Mouse (Mus musculus) embryo, embryonic 10 days (tissue): Measurements from ENCODE around the gene Wdr17.

Experiments used
- DNase-seq: peaks from one replicate; pipeline ENCODE4 v3.0.0-alpha.2; 2015; ENCODE audit warnings: low spot score

Wdr17 gene

DNA sequence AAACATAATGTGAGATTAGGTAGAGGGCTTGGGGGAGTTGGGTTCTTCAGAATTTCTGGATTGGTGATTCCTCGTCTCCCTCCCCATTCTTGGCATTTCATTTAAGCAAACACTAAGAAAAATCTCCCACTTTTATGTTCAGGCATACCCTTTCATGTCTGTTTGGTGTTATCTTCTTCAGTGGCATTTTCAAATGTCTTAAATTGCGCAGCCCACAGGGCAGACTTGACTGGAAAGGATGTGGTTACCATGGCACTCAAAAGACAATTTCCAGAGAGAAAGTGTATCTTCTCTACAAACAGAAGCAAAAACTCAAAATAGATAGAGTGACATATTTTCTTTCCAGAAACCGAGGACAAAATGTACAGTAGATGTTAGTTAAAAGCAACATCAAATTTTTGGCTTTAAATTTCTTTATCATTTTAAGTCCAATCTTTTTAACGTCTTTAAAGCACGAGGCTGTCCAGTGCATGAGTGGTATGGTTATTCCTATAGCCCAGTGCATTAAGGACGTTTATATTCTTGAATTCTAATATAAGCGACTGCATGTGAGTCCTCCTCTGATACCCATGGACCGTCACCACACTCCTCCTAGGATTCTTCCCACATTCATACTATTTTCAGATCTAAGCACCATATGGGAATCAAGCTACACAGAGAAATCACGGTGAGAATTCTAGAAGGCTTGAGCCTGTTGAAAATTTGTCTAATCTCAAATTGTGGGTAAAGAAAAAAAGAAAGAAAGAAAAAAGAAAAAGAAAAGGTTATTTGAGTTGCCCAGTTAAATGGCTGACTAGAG is at the start of gene Wdr17:
TSS of gene Wdr17 (minus strand) at position 198 of the 799 bp plus-strand sequence.
- DNase-seq = no peak

DNA sequence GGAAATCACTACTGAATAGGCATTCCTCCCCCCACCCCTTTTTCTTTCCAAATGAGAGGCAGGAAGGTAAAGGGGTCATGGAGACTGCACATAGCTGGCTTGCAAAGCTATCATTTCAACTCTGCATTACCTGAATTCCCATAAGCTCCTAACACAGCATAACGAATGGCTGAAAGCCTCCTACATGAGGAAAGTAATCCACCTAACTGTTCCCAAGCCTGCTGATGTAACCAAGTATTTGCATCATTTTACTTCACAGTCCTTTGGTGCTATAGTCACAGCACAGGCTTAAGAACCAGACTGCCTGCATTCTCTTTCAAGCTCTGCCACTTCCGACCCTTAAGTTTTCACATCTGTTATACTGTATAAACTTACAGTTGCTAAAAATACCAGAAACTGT is 45.3 kb upstream of the Wdr17 start:
- DNase-seq = no peak

DNA sequence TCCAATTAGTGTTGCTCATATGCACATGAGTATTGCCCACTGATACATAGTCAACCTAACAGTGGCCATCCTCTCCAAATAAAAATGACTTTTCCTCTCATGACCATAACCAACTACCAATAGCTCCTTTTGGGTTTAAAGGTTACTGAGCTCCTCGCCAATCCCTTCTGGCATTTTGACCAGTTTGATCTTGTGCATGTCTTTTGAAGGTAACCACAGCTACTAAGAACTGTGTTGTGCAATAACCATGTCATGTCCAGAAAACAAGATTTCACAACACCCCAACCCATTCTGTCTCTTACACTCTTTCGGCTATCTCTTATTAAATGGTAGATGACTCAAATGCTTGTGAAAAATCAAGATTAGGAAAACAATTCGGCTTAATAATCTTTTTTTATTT is 38.0 kb upstream of the Wdr17 start:
- no peak for DNase-seq

DNA sequence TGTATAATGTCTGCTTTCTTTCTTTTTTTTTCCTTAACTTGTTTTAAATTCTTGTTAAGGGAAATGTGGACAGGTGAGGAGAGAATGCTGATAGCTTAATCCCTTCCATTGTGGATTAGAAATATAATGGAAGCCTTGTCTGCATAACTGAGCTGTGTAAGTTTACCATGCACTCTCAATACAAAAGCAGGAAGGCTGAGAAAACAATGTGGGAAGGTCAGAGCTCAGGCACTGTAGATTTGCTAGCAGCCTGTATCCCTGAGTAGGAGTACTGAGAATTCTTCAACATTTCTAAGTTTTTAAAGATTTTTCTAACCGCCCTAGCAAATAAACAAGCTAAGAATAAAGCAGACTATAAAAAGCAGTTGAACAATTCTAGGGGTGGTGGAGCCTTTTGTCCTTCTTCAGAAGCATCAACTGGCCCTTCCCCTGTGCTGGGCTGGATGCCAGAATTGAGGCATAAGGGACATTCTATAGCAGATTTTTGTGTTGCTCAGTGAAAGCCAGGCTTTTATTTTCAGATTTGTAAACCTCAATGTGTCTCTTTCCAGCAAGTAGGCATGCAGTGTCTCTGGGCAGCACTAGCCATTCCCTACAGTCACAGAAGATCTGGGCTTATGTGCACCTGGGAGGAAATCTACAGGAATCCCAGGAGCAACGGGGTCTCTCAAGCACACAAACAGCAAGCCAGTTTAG is 35.3 kb upstream of the Wdr17 start:
- DNase-seq = no peak

DNA sequence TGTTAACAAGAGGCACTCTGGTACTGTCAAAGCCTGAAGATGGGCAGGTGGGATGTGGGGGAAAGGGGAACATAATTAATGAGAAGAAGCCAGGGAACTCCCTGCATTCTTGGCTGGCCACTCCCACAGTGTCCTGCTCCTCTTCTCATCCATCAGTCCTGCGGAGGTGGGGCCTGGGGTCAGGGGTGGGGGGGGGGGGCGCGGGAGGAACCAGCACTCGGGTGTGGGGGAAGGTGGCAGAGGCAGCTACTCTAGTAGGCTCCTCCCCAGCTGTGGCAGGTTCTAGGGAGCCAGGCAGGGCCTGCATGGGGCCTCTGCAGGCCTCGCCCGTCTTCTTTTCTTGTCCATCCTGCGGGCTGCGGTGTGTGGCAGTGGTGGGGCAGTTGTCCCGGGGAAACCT is 30.7 kb upstream of the Wdr17 start:
- peak; percentile 5 for DNase-seq

DNA sequence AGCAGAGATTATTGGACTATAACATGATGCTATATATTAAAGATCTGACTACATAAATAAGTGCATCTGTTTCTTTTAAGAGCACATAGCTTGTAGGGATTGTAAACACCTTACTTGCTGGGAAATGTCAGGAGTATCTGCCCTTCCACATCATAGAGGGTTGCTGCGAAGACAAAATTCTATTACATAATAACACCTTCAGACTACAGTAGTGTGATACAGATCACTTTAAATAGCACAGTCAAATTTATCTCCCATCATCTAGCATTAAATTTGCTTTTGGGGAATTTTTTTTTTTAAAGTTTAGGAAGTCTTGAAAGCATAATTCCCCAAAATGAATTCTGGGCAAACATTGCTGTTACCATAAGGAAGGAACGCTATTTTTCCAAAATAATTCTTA is 25.9 kb upstream of the Wdr17 start:
- DNase-seq = no peak

DNA sequence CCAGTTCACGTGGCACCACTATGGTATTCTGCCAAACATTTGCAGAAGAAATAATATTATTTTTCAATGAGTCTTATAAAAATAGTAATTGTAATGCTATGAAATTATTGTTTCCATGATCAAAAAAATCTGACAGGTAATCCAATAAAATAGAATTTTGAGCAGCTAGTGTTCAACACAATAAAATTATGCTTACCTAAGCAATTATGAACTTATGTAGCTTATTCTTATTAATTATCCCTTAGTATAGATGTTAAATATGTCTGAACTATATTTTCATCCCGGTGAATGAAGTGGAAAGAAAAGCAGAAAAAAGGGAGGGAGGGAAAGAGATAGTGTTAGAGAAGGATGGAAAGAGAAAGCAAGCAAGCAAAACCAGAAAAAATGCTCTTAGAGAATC is 12.5 kb upstream of the Wdr17 start:
- no peak for DNase-seq

DNA sequence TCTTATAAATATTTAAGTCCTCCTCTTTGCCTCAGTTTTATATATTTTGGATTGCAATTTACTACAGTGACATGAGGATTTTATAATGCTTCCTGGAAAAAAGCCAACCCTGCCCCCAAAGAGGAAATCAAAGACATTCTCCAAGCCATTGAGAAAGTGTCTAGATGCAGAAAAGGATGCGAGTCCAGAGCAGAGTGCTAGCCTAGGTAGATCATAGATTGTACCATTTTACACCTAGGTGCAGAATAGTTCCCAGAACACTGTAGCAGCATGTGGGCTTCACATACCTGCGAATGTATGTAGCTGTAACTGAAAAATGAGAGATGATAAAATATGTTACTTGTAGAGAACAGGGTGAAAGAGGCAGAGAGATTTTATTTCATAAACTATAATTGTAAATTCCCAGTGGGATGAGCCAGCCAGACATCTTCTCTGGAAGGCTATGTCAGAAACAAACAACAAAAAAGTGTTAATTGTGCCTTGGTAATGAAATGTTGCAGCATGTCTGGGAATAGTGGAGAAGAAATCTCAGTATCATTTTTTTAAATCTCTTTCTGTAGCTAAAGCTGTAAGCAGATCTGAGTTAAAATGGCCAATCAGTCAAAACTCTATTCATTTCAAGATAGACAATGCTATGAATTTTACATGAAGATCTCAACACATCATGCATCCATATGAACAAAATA is 7.8 kb upstream of the Wdr17 start:
- DNase-seq = no peak

DNA sequence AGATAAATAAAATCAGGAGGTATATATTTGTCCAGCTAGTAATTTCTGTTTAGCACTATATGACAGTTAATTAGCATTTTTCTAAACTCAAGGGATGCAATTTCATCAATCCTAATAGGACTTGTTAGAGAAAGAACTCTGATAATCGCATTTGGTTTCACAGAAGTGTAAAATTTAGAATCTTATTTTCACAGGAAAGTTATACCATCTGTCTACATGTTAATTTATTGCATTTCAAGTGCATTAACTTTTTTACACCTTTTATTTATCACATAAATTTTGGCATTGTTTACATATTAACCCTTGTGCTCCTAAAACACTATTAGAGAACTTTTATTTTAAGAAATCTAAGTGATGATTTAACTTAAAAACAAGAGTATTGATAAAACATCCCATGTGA is 7.2 kb upstream of the Wdr17 start:
- DNase-seq = no peak

DNA sequence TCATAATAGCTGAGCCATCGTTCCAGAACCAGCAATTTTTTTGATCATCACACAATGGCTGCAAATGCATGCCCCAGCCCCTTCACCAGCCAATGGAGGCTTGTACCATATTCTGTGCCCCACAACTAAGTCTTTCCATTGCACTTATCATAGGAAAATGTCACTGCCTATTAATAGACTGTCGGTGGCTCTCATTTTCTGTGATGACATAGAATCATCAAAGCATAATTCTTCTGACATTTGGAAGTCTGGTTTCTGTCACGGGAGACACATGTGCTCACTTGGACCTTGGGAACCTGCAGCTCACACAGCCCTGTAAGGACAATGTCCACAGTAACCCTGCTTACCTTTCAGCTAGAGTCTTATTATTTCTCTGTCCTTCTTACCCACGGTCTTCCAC is 424 bp downstream of the Wdr17 start:
- DNase-seq = no peak

DNA sequence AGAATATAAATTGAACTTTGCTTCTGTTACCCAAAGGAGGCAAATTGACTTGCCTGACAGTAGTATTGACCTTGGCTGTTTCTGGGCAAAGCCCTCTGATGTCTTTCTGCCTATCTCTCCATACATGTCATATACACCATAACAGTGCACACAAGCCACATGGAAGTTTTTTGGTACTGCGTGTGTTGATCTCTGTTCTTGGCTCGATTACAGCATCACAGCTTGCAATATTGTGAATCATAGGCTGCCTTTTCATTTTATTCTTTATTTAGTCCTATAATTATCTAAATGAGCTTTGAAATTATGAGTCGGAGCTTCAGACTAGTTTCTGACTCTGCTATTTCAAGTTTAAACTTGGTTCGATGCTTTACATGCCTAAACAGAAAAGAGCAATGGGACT is 10.5 kb downstream of the Wdr17 start:
- no peak for DNase-seq

DNA sequence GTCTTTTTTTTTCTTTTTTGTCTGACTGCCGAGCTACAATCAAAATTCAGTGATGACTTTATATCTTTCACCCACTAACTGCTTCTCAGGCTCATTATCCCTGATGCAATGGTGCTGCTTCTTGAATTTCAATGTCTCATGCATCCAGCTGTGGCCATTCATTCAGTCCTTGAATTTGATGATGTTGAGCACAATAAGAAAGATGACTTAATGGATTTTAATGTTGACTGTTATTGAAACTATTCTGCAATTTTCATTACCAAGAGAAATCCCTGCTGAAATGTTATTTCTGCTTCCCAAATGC is 22.3 kb downstream of the Wdr17 start:
- no peak for DNase-seq

DNA sequence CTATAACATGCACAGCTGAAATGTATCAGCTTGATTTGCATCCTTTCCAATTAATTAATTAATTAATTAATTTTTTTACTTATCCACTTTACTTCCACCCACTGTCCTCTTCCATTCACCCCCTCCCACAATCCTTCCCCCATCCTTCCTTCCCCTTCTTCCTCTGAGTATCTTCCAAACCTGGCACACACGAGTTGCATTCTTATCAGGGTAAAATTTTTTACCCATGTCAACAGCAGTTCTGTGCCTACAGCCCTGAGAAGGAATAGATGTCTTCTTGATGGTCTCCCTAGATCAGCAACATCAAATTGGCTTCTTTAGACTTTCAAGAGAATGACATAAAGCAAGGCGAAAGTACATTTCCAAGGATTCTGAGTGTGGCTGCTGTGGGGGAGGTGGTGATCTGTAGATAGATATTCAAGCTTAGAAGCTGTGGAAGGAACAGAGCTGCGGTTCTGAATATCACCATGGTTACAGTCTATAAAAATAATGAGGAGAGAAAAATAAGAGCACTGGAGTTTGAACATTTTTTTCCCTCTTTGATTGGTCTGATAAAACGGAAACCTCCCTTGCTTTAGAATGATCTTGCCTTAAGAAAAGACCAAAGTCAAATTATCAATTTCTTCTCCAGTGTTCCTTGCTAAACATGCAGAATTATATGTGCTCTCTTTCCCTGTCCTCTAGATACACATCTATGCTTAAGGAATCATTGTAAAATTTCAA is 22.8 kb downstream of the Wdr17 start:
- DNase-seq = no peak

DNA sequence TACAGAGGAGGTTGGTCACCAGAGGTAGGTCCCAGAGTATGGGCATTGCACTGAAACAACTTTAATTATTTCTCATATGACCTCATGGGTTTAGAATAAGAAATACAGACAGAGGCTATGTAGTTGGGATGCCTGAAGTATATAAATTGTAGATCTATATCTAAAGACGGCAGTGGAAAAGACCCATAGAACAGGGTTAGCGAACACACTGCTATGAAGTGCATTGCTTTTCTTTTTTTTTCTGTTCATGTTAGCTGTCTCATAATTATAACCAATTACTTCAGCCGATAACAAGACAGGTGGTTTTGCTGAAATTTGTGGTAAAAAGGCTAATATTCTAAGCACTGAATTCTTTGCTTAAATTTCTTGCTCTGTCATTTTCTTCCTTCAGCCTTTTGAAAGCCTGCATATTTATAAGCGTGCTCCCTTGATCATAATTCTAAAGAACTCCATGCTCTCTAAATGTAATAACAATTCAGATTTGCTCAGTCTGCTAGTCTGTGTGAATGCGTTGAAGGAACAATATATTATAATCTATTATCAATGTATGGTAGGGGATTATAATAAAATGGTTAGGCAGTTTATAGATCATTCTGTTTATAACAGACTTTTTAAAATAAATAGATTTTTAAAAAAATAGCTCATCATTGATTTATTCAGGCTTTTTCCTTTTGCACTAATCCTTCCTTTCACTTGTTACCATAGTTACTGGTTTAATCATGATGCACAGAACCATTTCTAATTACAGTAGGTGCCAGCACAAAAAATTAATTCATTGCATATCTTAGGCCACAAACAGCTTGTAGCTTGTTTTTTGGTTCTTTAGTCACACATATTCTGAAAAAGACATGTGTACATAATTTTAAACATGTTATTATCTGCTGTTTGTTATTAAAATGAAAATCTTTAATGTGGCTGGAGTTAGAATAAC is 50.7 kb downstream of the Wdr17 start:
- no peak for DNase-seq

DNA sequence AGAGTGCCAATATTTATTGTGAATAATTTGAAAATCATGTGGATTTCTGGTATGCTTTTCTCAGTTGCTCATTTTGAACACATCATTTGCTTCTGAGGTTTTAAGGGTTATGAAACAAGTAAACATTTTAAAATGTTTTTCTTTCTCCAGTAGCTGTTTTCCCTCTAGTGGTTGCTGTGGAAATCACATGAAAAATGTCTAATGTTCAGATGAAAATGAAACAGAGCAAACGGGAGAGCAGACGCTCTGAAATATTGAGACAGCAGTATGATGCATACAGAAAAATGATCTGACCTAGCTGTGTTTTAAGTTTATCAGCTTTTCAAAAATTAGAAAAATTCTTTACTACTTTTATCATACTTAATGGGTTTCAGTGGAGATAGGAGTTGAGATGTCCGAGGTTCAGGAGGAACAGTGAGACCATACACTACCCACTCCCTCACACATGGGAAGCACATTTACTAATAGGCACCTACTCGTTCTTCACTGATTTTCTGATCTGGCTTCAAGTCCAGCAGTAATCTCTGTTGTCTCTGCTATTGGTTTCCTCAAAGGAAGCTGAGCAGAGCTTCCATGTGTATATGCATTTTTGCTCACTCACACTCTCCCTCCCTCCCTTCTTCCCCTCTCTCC is 57.1 kb downstream of the Wdr17 start:
- no peak for DNase-seq

DNA sequence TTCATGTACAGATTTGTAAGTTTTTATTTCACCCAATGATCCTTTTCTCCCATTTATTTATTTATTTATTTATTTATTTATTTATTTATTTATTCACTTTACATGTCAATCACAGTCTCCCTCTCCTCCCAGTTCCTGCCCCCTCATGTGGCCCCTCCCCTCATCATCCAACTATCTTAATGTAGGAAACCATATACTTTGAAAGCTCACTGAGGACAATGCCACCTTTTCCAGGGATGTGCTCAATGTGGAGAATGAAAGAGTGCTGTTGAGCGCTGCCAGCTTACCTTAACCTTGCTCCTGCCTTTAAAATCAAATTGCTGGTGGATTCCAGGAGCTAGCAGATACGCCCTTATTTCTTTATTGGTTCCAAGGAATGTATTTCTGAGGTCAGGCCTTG is 59.0 kb downstream of the Wdr17 start:
- DNase-seq = no peak

DNA sequence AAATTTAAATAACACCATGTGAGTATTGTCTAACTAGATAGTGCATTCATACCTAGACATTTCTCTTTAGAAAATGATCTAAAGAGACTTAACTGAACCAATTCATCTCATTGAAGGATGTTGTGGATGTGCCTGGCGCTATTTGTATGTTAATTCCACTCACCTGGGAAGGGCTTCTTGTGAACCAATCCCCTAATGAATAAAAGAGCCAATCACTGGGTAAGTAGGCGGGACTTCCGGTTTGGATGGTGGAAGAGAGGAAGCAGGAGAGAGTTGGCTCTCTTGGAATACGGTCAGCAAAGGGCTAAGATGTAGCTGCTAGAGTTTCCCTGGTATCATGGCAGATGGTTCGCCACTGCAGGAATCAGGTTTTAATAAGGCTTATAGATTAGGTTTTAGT is 64.0 kb downstream of the Wdr17 start:
- DNase-seq = no peak

DNA sequence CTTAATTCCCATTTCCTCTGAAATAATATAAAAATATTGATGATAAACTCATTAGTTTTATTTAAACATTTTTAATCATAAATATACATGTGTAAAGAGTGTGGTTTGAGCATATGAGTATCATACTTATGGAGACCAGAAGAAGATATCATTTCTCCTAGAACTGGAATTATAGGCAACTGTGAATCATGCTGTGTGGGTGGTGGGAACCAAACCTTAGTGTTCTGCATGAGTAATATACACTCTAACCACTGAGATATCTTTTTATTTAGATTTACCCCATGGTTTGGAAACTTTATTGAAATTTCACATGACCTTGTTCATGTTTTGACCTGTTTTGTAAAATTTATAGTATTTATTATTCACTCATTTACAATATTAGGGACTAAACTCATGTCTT is 68.3 kb downstream of the Wdr17 start:
- DNase-seq = no peak

DNA sequence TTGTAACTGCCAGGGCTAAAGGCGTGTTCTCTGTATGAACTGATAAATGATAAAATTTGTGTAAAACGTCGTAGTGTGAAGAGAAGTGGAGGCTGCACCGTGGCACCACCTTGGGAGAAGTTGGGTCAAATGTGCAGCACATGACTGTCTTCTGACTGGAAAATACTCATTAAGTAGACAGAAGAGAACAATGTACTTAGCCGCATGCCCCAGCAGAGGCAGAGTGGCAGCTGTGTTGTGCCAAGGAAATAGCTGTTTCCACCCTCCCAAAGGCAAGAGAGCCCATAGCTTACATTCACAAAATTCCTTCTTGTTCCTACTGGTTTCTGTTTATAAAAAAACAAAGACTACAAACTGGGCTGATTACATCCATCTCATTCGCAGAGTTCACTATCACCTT is 78.8 kb downstream of the Wdr17 start:
- no peak for DNase-seq

DNA sequence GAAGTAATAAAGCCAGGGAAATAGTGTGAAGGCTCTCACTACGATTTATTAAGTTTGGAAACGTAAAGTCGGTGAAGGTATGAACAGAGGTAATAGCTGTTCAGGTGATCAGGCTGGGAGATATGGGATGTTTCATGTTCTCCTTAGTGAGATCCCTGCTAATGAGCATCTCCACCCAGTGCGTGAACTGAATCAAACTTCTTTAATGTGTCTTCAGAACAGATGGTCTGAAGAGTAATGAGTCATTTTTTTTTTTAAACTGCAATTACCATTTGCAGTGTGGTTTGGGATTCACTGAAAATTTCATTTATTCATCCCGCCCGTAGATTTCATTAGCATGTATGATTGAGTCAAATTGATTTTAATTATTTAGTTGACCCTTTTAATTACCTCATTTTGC is 80.8 kb downstream of the Wdr17 start:
- no peak for DNase-seq

DNA sequence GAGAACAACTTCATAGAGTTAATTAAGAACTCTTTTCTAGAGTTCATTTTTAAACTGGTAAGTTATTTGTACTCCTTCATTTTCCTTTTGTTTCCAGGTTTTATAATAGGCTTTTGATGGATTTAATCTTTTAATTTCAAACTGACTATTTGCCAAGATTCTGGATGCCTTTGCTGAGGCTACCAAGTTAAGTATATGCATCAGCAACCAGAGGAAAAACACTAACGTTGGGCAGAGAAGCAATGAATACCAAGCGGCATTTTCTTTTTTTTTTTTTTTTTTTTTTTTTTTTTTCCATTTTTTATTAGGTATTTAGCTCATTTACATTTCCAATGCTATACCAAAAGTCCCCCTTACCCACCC is 94.3 kb downstream of the Wdr17 start:
- DNase-seq = no peak
